Mouse (Mus musculus) heart, embryonic 14.5 days (tissue): ENCODE data around the gene Man1a2. TPM values are rescaled to one million over a fixed set of nuclear protein-coding genes. Genes with fewer than 3 reads are reported as not detected.

Experiments used
- ATAC-seq: fragments of 200-750 bp; cut with Nextera tagmentation; 2 replicates; pipeline ENCODE4 v1.8.0; 2017; ENCODE audit warnings: low read depth, moderate TSS enrichment; ENCODE audit not compliant: insufficient number of reproducible peaks, insufficient read depth, low FRiP score
- H3K27ac ChIP-seq, 2 experiments: fragments of 200-500 bp in 1 of 2; fragments of 300-500 bp in 1 of 2; sonication (generic) in 1 of 2; replicated peaks in 1 of 2; 2 replicates each; pipeline ENCODE4 v1.5.1; 2012 to 2014; ENCODE audit warnings: low read depth in 2 of 2, low read length in 2 of 2, control low read depth in 1 of 2, mild to moderate bottlenecking in 1 of 2, mixed read lengths in 1 of 2; ENCODE audit not compliant: control insufficient read depth in 1 of 2, insufficient read depth in 1 of 2
- H3K27me3 ChIP-seq: fragments of 300-500 bp; sonication (generic); 2 replicates; pipeline ENCODE4 v1.6.1; 2014; ENCODE audit warnings: mild to moderate bottlenecking, low read length, control low read depth; ENCODE audit not compliant: control insufficient read depth, insufficient read depth
- H3K36me3 ChIP-seq: fragments of 300-500 bp; sonication (generic); 2 replicates; pipeline ENCODE4 v1.6.1; 2014; ENCODE audit warnings: mild to moderate bottlenecking, control low read depth, low read length, mixed read lengths; ENCODE audit not compliant: control insufficient read depth, insufficient read depth
- H3K4me1 ChIP-seq, 2 experiments: fragments of 200-500 bp in 1 of 2; fragments of 300-500 bp in 1 of 2; sonication (generic) in 1 of 2; 2 replicates each; pipeline ENCODE4 v1.6.1; 2012 to 2014; ENCODE audit warnings: low read length in 2 of 2, control low read depth in 1 of 2, mixed read lengths in 1 of 2; ENCODE audit not compliant: control insufficient read depth in 2 of 2, insufficient read depth in 2 of 2
- H3K4me2 ChIP-seq: fragments of 300-500 bp; sonication (generic); 2 replicates; pipeline ENCODE4 v1.6.1; 2014; ENCODE audit warnings: mild to moderate bottlenecking, low read length
- H3K4me3 ChIP-seq, 2 experiments: fragments of 200-500 bp in 1 of 2; fragments of 300-500 bp in 1 of 2; sonication (generic) in 1 of 2; 2 replicates each; pipeline ENCODE4 v1.5.1; 2012 to 2014; ENCODE audit warnings: low read length in 2 of 2, mild to moderate bottlenecking in 2 of 2, control low read depth in 1 of 2, low read depth in 1 of 2, moderate library complexity in 1 of 2; ENCODE audit not compliant: control insufficient read depth in 1 of 2, insufficient read depth in 1 of 2
- H3K9ac ChIP-seq: fragments of 300-500 bp; sonication (generic); 2 replicates; pipeline ENCODE4 v1.6.1; 2014; ENCODE audit warnings: mild to moderate bottlenecking, low read length
- H3K9me3 ChIP-seq: fragments of 300-500 bp; sonication (generic); 2 replicates; pipeline ENCODE4 v1.6.1; 2016; ENCODE audit warnings: low read length, control low read depth; ENCODE audit not compliant: control insufficient read depth
- WGBS: fragments of 180-500 bp; shearing (Covaris S2); extraction: QIAGEN DNeasy Blood & Tissue Kit; methylation state at CpG from one replicate; pipeline ENCODE4 v1.1.7; 2014; 5-methylcytosine and 5-hydroxymethylcytosine counted together
- polyA plus RNA-seq: library from polyadenylated mRNA; unstranded; fragments of >200 nt; fragmentation: Nextera tagmentation; extraction: Ambion mirVana; gene quantifications from 2 replicates; pipeline ENCODE4 v1.2.1, GENCODE M21; 2014

The Man1a2 gene
- polyA plus RNA-seq, 1 experiment from 2014 or later: 76.3 TPM

DNA sequence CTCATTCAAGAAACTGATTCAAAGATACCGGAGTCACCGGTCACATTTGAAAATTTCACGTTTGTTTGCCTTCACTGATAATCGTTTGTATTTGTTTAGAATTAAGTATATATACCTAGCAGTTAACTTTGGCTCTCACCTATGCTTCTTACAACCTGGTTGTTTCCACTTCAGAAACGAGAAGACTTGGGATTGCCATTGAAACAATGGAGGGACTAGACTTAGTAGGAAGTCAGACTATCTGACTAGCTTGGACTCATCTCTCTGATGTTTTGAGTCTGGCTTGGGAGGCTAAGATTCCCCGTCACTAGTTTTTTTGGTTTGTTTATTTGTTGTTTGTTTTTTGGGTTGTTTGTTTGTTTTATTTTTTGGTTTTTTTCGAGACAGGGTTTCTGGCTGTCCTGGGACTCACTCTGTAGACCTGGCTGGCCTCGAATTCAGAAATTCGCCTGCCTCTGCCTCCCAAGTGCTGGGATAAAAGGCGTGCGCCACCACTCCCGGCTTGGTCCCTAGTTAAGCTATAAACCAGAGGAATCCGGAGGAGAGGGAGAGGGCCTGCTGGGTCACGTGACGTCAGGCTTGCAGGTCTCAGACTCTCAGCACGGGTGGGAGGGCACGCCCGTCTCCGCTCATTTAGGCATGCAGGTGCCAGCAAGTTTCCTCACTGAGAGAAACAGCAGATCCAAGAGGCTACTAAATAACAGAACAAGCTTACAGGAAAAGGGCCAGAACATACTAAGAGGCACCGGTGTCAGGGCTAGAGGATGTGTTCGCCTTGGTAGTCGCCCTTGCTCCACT lies 18.7 kb upstream of the Man1a2 start:
- Histone ChIP-seq H3K27ac (peak overlapping the region in 1 of 2 experiments; percentile 79; a peak in 1 of 4 replicates), H3K4me3 (no peak overlapping the region), H3K9ac (no peak overlapping the region), H3K36me3 (no peaks in the 10 kb centered on the region), H3K4me2 (no peak overlapping the region), H3K27me3 (no peaks in the 10 kb centered on the region), H3K4me1 (peaks cover 20 to 37% of the 10 kb centered on the region in 2 experiments), H3K9me3 (no peaks in the 10 kb centered on the region)
- ATAC-seq: no peak
- 77% methylated on average over 22 of the region's 22 CpGs for WGBS

DNA sequence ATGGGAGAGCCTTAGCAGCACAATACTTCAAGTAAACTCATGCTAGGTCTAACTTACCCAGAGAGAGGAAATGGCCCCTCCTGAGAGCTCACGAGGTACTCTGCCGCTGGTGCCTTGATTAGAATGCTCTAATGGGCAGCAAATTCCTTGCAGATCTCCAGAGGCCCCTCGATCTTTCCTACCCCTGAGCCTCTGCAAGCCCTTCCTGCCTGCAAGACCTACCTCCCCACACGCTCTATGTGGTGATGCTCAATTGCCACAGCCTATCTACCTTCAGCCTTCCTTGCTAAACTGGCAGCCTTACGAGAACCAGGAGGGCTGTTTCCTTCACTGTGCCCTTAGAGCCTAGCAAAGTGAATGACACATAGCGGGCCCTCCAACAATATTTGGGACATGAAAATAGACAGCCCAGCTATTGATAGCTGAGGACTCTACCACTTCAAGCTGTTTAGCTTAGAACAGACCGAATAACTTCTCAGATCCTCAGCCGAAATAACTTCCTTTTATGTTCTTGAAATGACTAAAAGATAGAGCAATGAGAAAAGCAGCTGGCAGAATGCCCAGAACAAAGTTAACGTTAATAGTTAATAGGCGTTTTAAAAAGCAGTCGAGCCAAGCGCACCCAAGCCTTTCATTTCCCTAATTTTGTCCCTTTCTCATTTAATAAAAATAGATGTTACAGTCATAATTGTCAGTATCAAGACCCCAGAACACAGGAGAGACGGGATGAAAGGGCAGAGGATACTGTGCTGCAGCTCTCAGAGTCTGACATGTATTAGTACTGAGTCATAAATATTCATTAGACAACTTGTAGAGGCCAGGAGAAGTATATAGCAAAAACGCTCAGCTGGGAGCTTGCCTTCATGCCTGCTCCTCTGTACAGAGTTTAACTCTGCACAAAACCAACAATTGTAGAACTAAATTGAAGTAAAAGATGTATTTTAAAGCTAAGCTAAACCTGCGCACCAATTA lies 17.9 kb upstream of the Man1a2 start:
- peak overlapping the region; percentile 40; the same call in 1 of the 2 replicates for H3K9ac ChIP-seq
- peaks cover 17 to 37% of the 10 kb centered on the region in 2 experiments for H3K4me1 ChIP-seq
- 23% methylated on average over 15 of the region's 15 CpGs for WGBS
- H3K9me3 ChIP-seq: no peaks in the 10 kb centered on the region
- peak overlapping the region; percentile 76 to 79 for H3K27ac ChIP-seq
- no peaks in the 10 kb centered on the region for H3K36me3 ChIP-seq
- H3K4me3 ChIP-seq: no peak overlapping the region
- peak overlapping the region; percentile 46 for H3K4me2 ChIP-seq
- ATAC-seq: no peak
- H3K27me3 ChIP-seq: no peaks in the 10 kb centered on the region

DNA sequence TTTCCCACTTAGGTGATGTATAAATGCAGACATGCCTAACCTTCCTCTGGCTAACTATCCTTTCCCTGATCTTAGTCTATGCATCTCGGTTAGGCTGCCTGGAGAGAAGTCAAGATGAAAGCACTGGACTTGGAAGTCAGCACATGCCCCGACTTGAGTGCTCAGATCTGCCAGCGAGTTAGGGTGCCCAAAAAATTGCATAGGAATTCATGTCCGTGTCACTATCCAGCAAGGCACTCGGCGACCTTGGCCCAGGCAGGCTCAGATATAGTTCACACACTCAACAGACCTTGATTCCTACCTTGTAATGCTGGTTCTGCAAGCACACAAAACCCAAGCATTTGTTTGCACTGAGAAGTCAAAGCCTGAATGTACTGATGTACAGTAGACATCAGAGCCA lies 3.4 kb upstream of the Man1a2 start:
- 66% methylated on average over 6 of the region's 6 CpGs for WGBS
- H3K9me3 ChIP-seq: no peaks in the 10 kb centered on the region
- no peak for ATAC-seq
- H3K4me1 ChIP-seq: peaks cover 2 to 7% of the 10 kb centered on the region in 2 experiments; a peak in 2 of 4 replicates
- H3K4me2 ChIP-seq: no peak overlapping the region
- H3K36me3 ChIP-seq: no peaks in the 10 kb centered on the region
- no peak overlapping the region for H3K4me3 ChIP-seq
- H3K27ac ChIP-seq: no peak overlapping the region
- H3K27me3 ChIP-seq: no peaks in the 10 kb centered on the region
- no peak overlapping the region for H3K9ac ChIP-seq

DNA sequence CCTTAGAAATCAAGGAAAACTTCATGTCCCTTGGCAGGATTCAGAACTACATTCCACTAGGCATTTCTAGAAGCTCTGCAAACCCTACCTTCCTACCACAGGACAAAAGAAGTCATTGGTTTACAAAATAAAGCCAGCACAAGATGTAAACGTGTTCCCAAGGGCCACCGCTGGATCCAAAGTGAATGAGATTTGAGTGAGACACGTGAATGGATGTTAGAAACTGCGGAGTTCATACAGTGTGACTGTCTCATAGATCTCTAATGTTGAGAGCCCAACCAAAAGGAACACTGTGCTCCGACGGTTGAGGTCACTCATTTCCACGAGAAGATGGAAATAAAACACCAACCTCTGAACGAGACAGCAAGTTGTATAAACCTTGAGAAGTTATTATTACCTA lies 1.5 kb upstream of the Man1a2 start:
- Histone ChIP-seq H3K4me3 (no peak overlapping the region), H3K27ac (no peak overlapping the region), H3K36me3 (no peaks in the 10 kb centered on the region), H3K4me2 (peak overlapping the region; percentile 90; the same call in 1 of the 2 replicates), H3K4me1 (peaks cover 4 to 10% of the 10 kb centered on the region in 2 experiments; a peak in 2 of 4 replicates), H3K27me3 (no peaks in the 10 kb centered on the region), H3K9ac (no peak overlapping the region), H3K9me3 (no peaks in the 10 kb centered on the region)
- ATAC-seq: no peak
- WGBS: 90% methylated on average over 8 of the region's 8 CpGs

DNA sequence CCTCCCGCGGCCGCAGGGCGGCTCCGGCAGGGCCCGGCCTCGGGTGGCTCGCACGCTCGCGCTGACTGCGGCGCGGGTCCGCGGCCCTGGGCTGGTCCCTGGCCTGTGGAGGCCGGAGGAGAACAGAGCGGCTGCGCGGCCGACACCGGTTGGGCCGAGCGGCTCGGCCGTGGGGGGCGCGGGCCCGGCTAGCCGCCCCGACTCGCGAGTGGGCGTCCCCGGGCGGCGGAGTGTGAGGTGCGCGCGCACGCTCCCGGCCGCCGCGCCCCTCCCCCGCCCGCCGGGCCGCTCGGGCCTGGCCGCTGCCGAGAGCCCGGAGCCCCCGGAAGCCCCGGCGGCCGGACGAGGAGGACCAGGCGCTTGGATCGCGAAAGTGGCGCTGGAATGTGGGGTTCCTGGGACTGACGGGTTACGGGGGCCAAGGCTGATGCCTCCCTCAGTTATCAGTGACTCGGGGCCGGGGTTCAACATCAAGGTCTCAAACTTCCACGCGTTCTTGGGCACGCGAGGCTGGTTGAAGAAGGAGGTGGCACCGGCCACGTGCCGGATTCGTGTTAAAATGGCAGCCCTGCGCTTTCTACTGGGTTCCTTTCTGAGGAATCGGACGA lies 564 bp upstream of the Man1a2 start:
- Histone ChIP-seq H3K4me1 (peaks cover 5 to 10% of the 10 kb centered on the region in 2 experiments; a peak in 2 of 4 replicates), H3K4me3 (peak overlapping the region; percentile 66 to 92), H3K27me3 (no peaks in the 10 kb centered on the region), H3K27ac (peak overlapping the region; percentile 91 to 97), H3K9ac (peak overlapping the region; percentile 94), H3K4me2 (peak overlapping the region; percentile 90), H3K9me3 (no peaks in the 10 kb centered on the region), H3K36me3 (no peaks in the 10 kb centered on the region)
- peak; percentile 84 for ATAC-seq
- under 1% methylated on average over 68 of the region's 77 CpGs for WGBS

- WGBS: under 1% methylated on average over 25 of the region's 25 CpGs
- H3K9me3 ChIP-seq: no peaks in the 10 kb centered on the region
Observed at GRCm38 (mm10) chr3:100684234-100684975, 898 bp downstream of the Man1a2 start.

More at GRCm38 (mm10) chr3:100684234-100684975, 898 bp downstream of the Man1a2 start:
- Histone ChIP-seq H3K9ac (peak overlapping the region; percentile 94), H3K4me2 (peak overlapping the region; percentile 90), H3K4me1 (peaks cover 5 to 18% of the 10 kb centered on the region in 2 experiments; a peak in 3 of 4 replicates), H3K4me3 (peak overlapping the region; percentile 66 to 92), H3K27me3 (no peaks in the 10 kb centered on the region), H3K27ac (peak overlapping the region; percentile 55 to 97; a peak in 3 of 4 replicates), H3K36me3 (no peaks in the 10 kb centered on the region)
- no peak for ATAC-seq
